Comparison of ENCODE assay signal across 9 mouse cellular contexts in the genomic region with DNA sequence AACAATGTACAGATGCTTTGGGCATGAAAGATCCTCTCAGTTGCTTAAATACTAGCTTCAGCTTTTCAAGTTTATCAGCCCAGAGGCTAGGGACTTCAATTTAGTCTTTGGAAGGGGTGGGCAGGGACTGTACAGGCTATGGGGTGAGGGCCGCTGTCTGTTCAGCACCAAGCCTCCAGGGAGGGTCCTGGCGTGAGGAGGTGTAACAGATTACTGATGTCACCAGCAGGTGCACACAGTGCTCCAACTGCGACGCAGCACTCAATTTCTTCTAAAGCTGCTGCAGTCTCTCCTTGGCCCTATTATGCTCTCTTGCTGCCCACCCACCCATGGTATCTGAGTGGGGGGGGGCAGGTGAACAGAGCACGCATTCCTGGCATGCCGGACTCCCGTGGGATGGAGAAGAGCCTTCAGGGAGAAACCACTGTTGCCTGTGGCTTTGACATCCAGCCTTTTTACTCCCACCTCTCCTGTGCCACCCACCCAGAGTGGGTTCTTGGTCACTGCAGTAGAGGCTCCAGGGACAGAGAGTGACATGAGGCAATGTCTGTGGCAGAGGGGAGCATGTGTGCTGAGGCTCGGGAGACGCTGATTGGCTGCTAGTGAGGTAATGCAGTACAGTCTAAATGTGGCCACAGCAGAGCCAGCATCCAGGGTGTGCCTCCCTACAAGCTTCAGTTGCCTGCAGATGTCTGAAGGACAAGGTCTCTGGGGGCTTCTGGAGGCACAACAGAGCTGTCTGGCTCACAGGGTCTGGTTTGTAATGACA.
DNase-seq lines count a peak whose midpoint lies in the region; ATAC-seq and TF ChIP-seq lines count a peak whose summit lies in the region.
"Had no signal": no experiment of that assay in that cellular context is flagged by ENCODE, and none has a peak within 500 bp of the region (broad histone marks: within the 10 kb centered on the region; RNA-seq: fewer than 3 reads in every experiment).

No protein-coding gene starts in this region.

- no peaks in the 10 kb centered on the region for H3K27me3 ChIP-seq in forebrain, embryonic 12.5 days
- no peaks in the 10 kb centered on the region for H3K27me3 ChIP-seq in neural tube, embryonic 13.5 days
- no peaks in the 10 kb centered on the region for H3K27me3 ChIP-seq in lung, postnatal 0 days (replicated peaks; ENCODE audit: insufficient read depth, low read length)

- no peak for TF ChIP-seq CTCF in layer of hippocampus, adult 2 months (conservative IDR thresholded peaks at IDR 0.05)
- no peak for TF ChIP-seq CTCF in lung, postnatal 0 days (IDR thresholded peaks at IDR 0.05)

- H3K9me3 ChIP-seq in forebrain, embryonic 12.5 days = no peaks in the 10 kb centered on the region
- H3K9me3 ChIP-seq in neural tube, embryonic 13.5 days = no peaks in the 10 kb centered on the region
- no peaks in the 10 kb centered on the region for H3K9me3 ChIP-seq in lung, postnatal 0 days (ENCODE audit: low read length)
- H3K9me3 ChIP-seq: limb, embryonic 10.5 days had no signal

- H3K4me2 ChIP-seq in forebrain, embryonic 12.5 days = no peak overlapping the region
- no peak overlapping the region for H3K4me2 ChIP-seq in neural tube, embryonic 13.5 days
- H3K4me2 ChIP-seq in lung, postnatal 0 days (replicated peaks; ENCODE audit: low read depth, low read length) = no peak overlapping the region

- ATAC-seq in CD4-positive, CD25-positive, alpha-beta regulatory T cell, adult 4 months = no peak
- ATAC-seq in forebrain, embryonic 12.5 days (ENCODE audit: low FRiP score) = 0 out of 2 replicates have a peak, but pooled peaks have one; percentile 41
- peak; percentile 80 for ATAC-seq in neural tube, embryonic 13.5 days (ENCODE audit: low read depth)
- no peak for ATAC-seq in megakaryocyte progenitor cell, adult 5-6 weeks (replicated peaks; ENCODE audit: poor library complexity)
- no peak for ATAC-seq in lung, postnatal 0 days

- H3K27ac ChIP-seq in forebrain, embryonic 12.5 days = 0 out of 2 replicates have a peak overlapping the region, but pooled peaks have one; percentile 25
- peak overlapping the region; percentile 78 for H3K27ac ChIP-seq in layer of hippocampus, adult 2 months
- peak overlapping the region; percentile 81 for H3K27ac ChIP-seq in neural tube, embryonic 13.5 days (replicated peaks)
- H3K27ac ChIP-seq in lung, postnatal 0 days (ENCODE audit: low read length) = no peak overlapping the region
- H3K27ac ChIP-seq: limb, embryonic 10.5 days had no signal

- peak; percentile 0 for DNase-seq in CD4-positive, CD25-positive, alpha-beta regulatory T cell, adult 2 months (ENCODE audit: low read depth, low spot score)
- peak; percentile 25 to 55 for DNase-seq in layer of hippocampus, adult 2 months (ENCODE audit: low spot score in 2 of 2)
- no peak for DNase-seq in lung, postnatal 0 days (ENCODE audit: low spot score)
- no peak for DNase-seq in thymus, postnatal 36 days

- peaks cover 5% of the 10 kb centered on the region; the same call in 1 of the 2 replicates for H3K4me1 ChIP-seq in forebrain, embryonic 12.5 days
- peaks cover 22% of the 10 kb centered on the region for H3K4me1 ChIP-seq in neural tube, embryonic 13.5 days (replicated peaks)
- no peaks in the 10 kb centered on the region for H3K4me1 ChIP-seq in lung, postnatal 0 days (ENCODE audit: insufficient read depth, low read depth, low read length)
- H3K4me1 ChIP-seq: limb, embryonic 10.5 days had no signal

- H3K4me3 ChIP-seq in forebrain, embryonic 12.5 days (replicated peaks) = no peak overlapping the region
- no peak overlapping the region for H3K4me3 ChIP-seq in layer of hippocampus, adult 2 months
- H3K4me3 ChIP-seq in neural tube, embryonic 13.5 days = no peak overlapping the region
- no peak overlapping the region for H3K4me3 ChIP-seq in lung, postnatal 0 days (ENCODE audit: low read depth, low read length)
- H3K4me3 ChIP-seq: limb, embryonic 10.5 days had no signal

- H3K9ac ChIP-seq in forebrain, embryonic 12.5 days = no peak overlapping the region
- H3K9ac ChIP-seq in neural tube, embryonic 13.5 days = no peak overlapping the region
- no peak overlapping the region for H3K9ac ChIP-seq in lung, postnatal 0 days (replicated peaks; ENCODE audit: low read depth)

- WGBS in forebrain, embryonic 12.5 days = 59% methylated on average over 9 of the region's 9 CpGs
- WGBS in neural tube, embryonic 13.5 days = 61% methylated on average over 9 of the region's 9 CpGs
- 34% methylated on average over 9 of the region's 9 CpGs for WGBS in lung, postnatal 0 days

- no peak for TF ChIP-seq EP300 in lung, postnatal 0 days (IDR thresholded peaks at IDR 0.05)

- no peaks in the 10 kb centered on the region for H3K36me3 ChIP-seq in forebrain, embryonic 12.5 days (replicated peaks)
- no peaks in the 10 kb centered on the region for H3K36me3 ChIP-seq in neural tube, embryonic 13.5 days
- no peaks in the 10 kb centered on the region for H3K36me3 ChIP-seq in lung, postnatal 0 days (ENCODE audit: insufficient read depth, low read length)
- H3K36me3 ChIP-seq: limb, embryonic 10.5 days had no signal

Comparison
In these comparisons a context has a peak if more than half of its experiments do, and no peak if none do; other contexts are left out.
1. DNase-seq: peak in CD4-positive, CD25-positive, alpha-beta regulatory T cell, adult 2 months (single experiment) and layer of hippocampus, adult 2 months (2 of 2); none in lung, postnatal 0 days (single experiment) and thymus, postnatal 36 days (0 of 2).
2. ATAC-seq: peak in forebrain, embryonic 12.5 days (single experiment) and neural tube, embryonic 13.5 days (single experiment); none in CD4-positive, CD25-positive, alpha-beta regulatory T cell, adult 4 months (single experiment), megakaryocyte progenitor cell, adult 5-6 weeks (single experiment) and lung, postnatal 0 days (single experiment).